Mouse (Mus musculus) midbrain, postnatal 0 days (tissue): ENCODE measurements around the gene Nxf1. TPM values are rescaled to one million over a fixed set of nuclear protein-coding genes. Genes with fewer than 3 reads are reported as not detected.

Experiments used
- ATAC-seq: fragments of 200-750 bp; cut with Nextera tagmentation; 2 replicates; pipeline ENCODE4 v1.8.0; 2017; ENCODE audit warnings: moderate number of reproducible peaks, mild to moderate bottlenecking, moderate TSS enrichment, moderate library complexity; ENCODE audit not compliant: low FRiP score
- DNase-seq: peaks from one replicate; pipeline ENCODE4 v3.0.0-alpha.2; 2015; ENCODE audit warnings: low spot score
- H3K27ac ChIP-seq: fragments of 300-500 bp; sonication (generic); 2 replicates; pipeline ENCODE4 v1.5.1; 2014; ENCODE audit warnings: low read depth, mild to moderate bottlenecking, low read length, mixed read lengths
- H3K27me3 ChIP-seq: fragments of 300-500 bp; sonication (generic); 2 replicates; pipeline ENCODE4 v1.6.1; 2014; ENCODE audit warnings: low read length, control low read depth, mixed read lengths; ENCODE audit not compliant: insufficient read depth
- H3K36me3 ChIP-seq: fragments of 300-500 bp; sonication (generic); 2 replicates; pipeline ENCODE4 v1.6.1; 2014; ENCODE audit warnings: low read length, control low read depth, mixed read lengths; ENCODE audit not compliant: insufficient read depth
- H3K4me1 ChIP-seq: fragments of 300-500 bp; sonication (generic); 2 replicates; pipeline ENCODE4 v1.6.1; 2014; ENCODE audit warnings: mild to moderate bottlenecking, control low read depth, antibody characterized with exemption, low read length, mixed read lengths; ENCODE audit not compliant: insufficient read depth
- H3K4me2 ChIP-seq: fragments of 300-500 bp; sonication (generic); 2 replicates; pipeline ENCODE4 v1.6.1; 2014; ENCODE audit warnings: low read depth, mild to moderate bottlenecking, low read length, mixed read lengths; ENCODE audit not compliant: poor library complexity, severe bottlenecking
- H3K4me3 ChIP-seq: fragments of 300-500 bp; sonication (generic); 2 replicates; pipeline ENCODE4 v1.5.1; 2014; ENCODE audit warnings: low read depth, mild to moderate bottlenecking, low read length, moderate library complexity
- H3K9ac ChIP-seq: fragments of 300-500 bp; sonication (generic); replicated peaks from 2 replicates; pipeline ENCODE4 v1.6.1; 2014; ENCODE audit warnings: mild to moderate bottlenecking, low read length, moderate library complexity, mixed read lengths; ENCODE audit not compliant: poor library complexity, severe bottlenecking
- H3K9me3 ChIP-seq: fragments of 300-500 bp; sonication (generic); 2 replicates; pipeline ENCODE4 v1.6.1; 2016; ENCODE audit warnings: low read length, control low read depth
- CTCF ChIP-seq: IDR thresholded peaks from 2 replicates; pipeline ENCODE4 v1.5.1; 2016; ENCODE audit warnings: antibody characterized with exemption, mild to moderate bottlenecking
- WGBS: fragments of 180-500 bp; shearing (Covaris S2); extraction: QIAGEN DNeasy Blood & Tissue Kit; methylation state at CpG from one replicate; pipeline ENCODE4 v1.1.7; 2014; 5-methylcytosine and 5-hydroxymethylcytosine counted together
- polyA plus RNA-seq: library from polyadenylated mRNA; unstranded; fragments of >200 nt; fragmentation: Nextera tagmentation; extraction: Ambion mirVana; gene quantifications from 2 replicates; pipeline ENCODE4 v1.2.1, GENCODE M21; 2015
- total RNA-seq: library from RNA; depleted of rRNA; stranded (reverse); fragments of >200 nt; gene quantifications from 2 replicates; pipeline ENCODE4 v1.2.3, GENCODE M21; 2014

The Nxf1 gene
- total and polyA plus RNA-seq, 2 experiments from 2014 or later = 67.4 to 92.8 TPM

DNA sequence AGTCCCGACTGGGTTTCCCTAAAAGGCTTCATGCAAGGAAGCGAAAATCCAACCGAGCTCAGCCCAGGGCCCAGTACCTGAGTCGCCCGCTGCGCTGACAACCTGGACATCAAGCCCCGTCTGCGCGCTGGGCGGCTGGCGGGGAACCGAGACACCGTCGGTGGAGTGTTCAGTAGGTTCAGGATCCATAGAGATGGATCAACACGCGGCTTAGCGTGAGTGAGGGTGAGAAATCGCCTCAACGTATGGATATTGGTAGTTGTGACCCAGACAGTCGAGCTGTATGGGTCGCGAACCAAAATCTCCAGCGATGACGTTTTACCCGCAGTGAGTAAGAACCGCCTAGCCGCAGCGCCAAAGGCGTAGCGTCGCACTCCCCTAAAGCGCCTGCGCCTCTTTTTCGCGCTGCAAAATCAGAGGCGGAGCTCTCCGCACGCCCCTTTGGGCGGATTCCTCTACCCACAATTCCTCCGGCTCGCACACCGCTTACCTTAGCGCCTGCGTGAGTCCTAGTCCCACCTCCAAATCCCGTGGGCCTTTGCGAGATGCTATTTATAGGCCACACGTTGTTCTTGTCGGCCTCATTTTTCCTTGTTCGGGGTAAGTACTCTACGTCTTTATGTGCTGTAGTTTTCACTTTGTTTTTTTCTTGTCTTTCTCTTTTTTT lies 33.8 kb upstream of the Nxf1 start, which contains the start of gene Slc3a2:
TSS of gene Slc3a2 (minus strand) at position 463 of the 667 bp plus-strand sequence.
- H3K4me2 ChIP-seq = peak within 1 kb of the TSS; percentile 62
- H3K4me3 ChIP-seq = peak within 1 kb of the TSS; percentile 69
- under 1% methylated on average over 50 of the region's 50 CpGs for WGBS
- no peaks in the 10 kb centered on the region for H3K27me3 ChIP-seq
- H3K27ac ChIP-seq = peak within 1 kb of the TSS; percentile 97
- H3K4me1 ChIP-seq = peaks cover 10% of the 10 kb centered on the region; the same call in 1 of the 2 replicates
- peak within 1 kb of the TSS; percentile 92 for H3K9ac ChIP-seq
- no peak; the same call in 1 of the 2 replicates for TF ChIP-seq CTCF
- peaks cover 11% of the 10 kb centered on the region; the same call in 1 of the 2 replicates for H3K36me3 ChIP-seq
- H3K9me3 ChIP-seq = no peaks in the 10 kb centered on the region
- peak; percentile 95 for ATAC-seq
- peak; percentile 100 for DNase-seq

DNA sequence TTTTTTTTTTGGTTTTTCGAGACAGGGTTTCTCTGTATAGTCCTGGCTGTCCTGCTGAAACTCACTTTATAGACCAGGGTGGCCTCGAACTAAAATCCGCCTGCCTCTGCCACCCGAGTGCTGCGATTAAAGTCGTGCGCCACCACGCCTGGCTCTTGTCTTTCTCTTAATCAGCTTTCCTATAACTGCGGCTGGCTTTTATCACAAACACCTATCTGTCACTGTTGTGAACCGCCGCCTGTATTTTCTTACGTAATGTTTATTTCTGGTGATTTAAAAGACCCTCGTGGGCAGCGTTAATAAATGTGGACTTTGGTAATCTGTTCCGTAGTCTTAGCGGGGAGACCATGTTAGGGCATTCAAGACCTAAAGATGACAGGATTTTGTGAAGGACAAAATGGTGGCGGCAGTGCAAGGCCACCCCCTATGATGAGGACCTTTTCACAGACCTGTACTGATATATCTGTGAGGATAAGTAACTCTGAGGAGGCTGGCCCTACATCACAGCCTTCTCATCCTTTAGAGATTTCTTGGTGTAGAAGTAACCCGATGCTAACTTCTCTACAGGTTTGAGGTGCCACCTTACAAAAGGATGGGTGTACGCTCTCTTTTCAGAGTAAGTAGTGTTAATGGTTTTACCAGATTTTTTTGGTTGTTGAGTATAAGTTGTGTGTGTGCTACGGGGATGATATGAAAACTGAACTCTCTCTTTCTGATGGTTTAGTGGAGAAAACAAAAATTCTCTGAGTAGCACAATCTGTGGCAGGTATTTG lies 33.1 kb upstream of the Nxf1 start:
- H3K27ac ChIP-seq = peak overlapping the region; percentile 77
- no peaks in the 10 kb centered on the region for H3K27me3 ChIP-seq
- DNase-seq (peak; percentile 45), ATAC-seq (no peak)
- WGBS = under 1% methylated on average over 20 of the region's 20 CpGs
- peaks cover 11% of the 10 kb centered on the region; the same call in 1 of the 2 replicates for H3K36me3 ChIP-seq
- no peaks in the 10 kb centered on the region for H3K9me3 ChIP-seq
- H3K4me3 ChIP-seq = peak overlapping the region; percentile 69
- TF ChIP-seq CTCF = no peak
- H3K9ac ChIP-seq = peak overlapping the region; percentile 92
- H3K4me1 ChIP-seq = peaks cover 10% of the 10 kb centered on the region; the same call in 1 of the 2 replicates
- peak overlapping the region; percentile 59 for H3K4me2 ChIP-seq

GRCm38 (mm10) chr19:8724392-8724791 lies 32.5 kb upstream of the Nxf1 start:
- peaks cover 11% of the 10 kb centered on the region; the same call in 1 of the 2 replicates for H3K36me3 ChIP-seq
- peak overlapping the region; percentile 69 for H3K4me3 ChIP-seq
- no peak for TF ChIP-seq CTCF
- no peaks in the 10 kb centered on the region for H3K9me3 ChIP-seq
- H3K4me1 ChIP-seq = peaks cover 10% of the 10 kb centered on the region; the same call in 1 of the 2 replicates
- H3K9ac ChIP-seq = peak overlapping the region; percentile 14; the same call in 1 of the 2 replicates
- 1% methylated on average over 2 of the region's 2 CpGs for WGBS
- ATAC-seq (no peak), DNase-seq (no peak)
- peak overlapping the region; percentile 59 for H3K4me2 ChIP-seq
- H3K27ac ChIP-seq = no peak overlapping the region; the same call in 1 of the 2 replicates
- H3K27me3 ChIP-seq = no peaks in the 10 kb centered on the region

GRCm38 (mm10) chr19:8725081-8725613 lies 31.7 kb upstream of the Nxf1 start:
- no peaks in the 10 kb centered on the region for H3K27me3 ChIP-seq
- no peak for ATAC-seq
- no peaks in the 10 kb centered on the region for H3K9me3 ChIP-seq
- WGBS = 41% methylated on average over 4 of the region's 4 CpGs
- H3K4me3 ChIP-seq = peak overlapping the region; percentile 69; the same call in 1 of the 2 replicates
- H3K27ac ChIP-seq = no peak overlapping the region
- TF ChIP-seq CTCF = no peak
- peak overlapping the region; percentile 59; the same call in 1 of the 2 replicates for H3K4me2 ChIP-seq
- peaks cover 11% of the 10 kb centered on the region; the same call in 1 of the 2 replicates for H3K36me3 ChIP-seq
- H3K4me1 ChIP-seq = peaks cover 10% of the 10 kb centered on the region; the same call in 1 of the 2 replicates
- H3K9ac ChIP-seq = no peak overlapping the region; the same call in 1 of the 2 replicates
- no peak for DNase-seq

- 17% methylated on average over 3 of the region's 3 CpGs for whole genome bisulfite sequencing
- Histone ChIP-seq H3K4me3 (no peak overlapping the region), H3K4me2 (no peak overlapping the region), H3K4me1 (peaks cover 10% of the 10 kb centered on the region; the same call in 1 of the 2 replicates), H3K9me3 (no peaks in the 10 kb centered on the region), H3K9ac (no peak overlapping the region), H3K27me3 (no peaks in the 10 kb centered on the region), H3K27ac (no peak overlapping the region), H3K36me3 (peaks cover 11% of the 10 kb centered on the region; the same call in 1 of the 2 replicates)
- ATAC-seq (no peak), DNase-seq (no peak)
- TF ChIP-seq CTCF = no peak
Measured at GRCm38 (mm10) chr19:8726609-8727390, 30.1 kb upstream of the Nxf1 start.
